Mouse (Mus musculus) forebrain, embryonic 13.5 days (tissue): ENCODE data around the gene Celf2. TPM values are rescaled to one million over a fixed set of nuclear protein-coding genes. Genes with fewer than 3 reads are reported as not detected.

Source experiments
- ATAC-seq: fragments of 200-750 bp; cut with Nextera tagmentation; 2 replicates; pipeline ENCODE4 v1.8.0; 2017
- H3K27ac ChIP-seq: fragments of 300-500 bp; sonication (generic); 2 replicates; pipeline ENCODE4 v1.5.1; 2015; ENCODE audit warnings: inconsistent platforms, mild to moderate bottlenecking, moderate library complexity
- H3K27me3 ChIP-seq: fragments of 300-500 bp; sonication (generic); 2 replicates; pipeline ENCODE4 v1.6.1; 2015; ENCODE audit warnings: mild to moderate bottlenecking, inconsistent platforms
- H3K36me3 ChIP-seq: fragments of 300-500 bp; sonication (generic); 2 replicates; pipeline ENCODE4 v1.6.1; 2015; ENCODE audit warnings: mild to moderate bottlenecking, inconsistent platforms; ENCODE audit not compliant: poor library complexity, severe bottlenecking
- H3K4me1 ChIP-seq: fragments of 300-500 bp; sonication (generic); 2 replicates; pipeline ENCODE4 v1.6.1; 2015; ENCODE audit warnings: inconsistent platforms
- H3K4me2 ChIP-seq: fragments of 300-500 bp; sonication (generic); 2 replicates; pipeline ENCODE4 v1.6.1; 2015; ENCODE audit warnings: inconsistent platforms, mild to moderate bottlenecking, moderate library complexity
- H3K4me3 ChIP-seq: fragments of 300-500 bp; sonication (generic); 2 replicates; pipeline ENCODE4 v1.5.1; 2015; ENCODE audit warnings: mild to moderate bottlenecking, inconsistent platforms
- H3K9ac ChIP-seq: fragments of 300-500 bp; sonication (generic); 2 replicates; pipeline ENCODE4 v1.6.1; 2015; ENCODE audit warnings: mild to moderate bottlenecking, inconsistent platforms
- H3K9me3 ChIP-seq: fragments of 300-500 bp; sonication (generic); replicated peaks from 2 replicates; pipeline ENCODE4 v1.6.1; 2016; ENCODE audit warnings: inconsistent platforms
- WGBS: fragments of 180-500 bp; shearing (Covaris S2); methylation state at CpG from one replicate; pipeline ENCODE4 v1.1.7; 2015; 5-methylcytosine and 5-hydroxymethylcytosine counted together
- polyA plus RNA-seq: library from polyadenylated mRNA; unstranded; fragments of >200 nt; fragmentation: Nextera tagmentation; extraction: Ambion mirVana; gene quantifications from 2 replicates; pipeline ENCODE4 v1.2.1, GENCODE M21; 2015

The Celf2 gene
- polyA plus RNA-seq, 1 experiment from 2014 or later = 226 TPM

DNA sequence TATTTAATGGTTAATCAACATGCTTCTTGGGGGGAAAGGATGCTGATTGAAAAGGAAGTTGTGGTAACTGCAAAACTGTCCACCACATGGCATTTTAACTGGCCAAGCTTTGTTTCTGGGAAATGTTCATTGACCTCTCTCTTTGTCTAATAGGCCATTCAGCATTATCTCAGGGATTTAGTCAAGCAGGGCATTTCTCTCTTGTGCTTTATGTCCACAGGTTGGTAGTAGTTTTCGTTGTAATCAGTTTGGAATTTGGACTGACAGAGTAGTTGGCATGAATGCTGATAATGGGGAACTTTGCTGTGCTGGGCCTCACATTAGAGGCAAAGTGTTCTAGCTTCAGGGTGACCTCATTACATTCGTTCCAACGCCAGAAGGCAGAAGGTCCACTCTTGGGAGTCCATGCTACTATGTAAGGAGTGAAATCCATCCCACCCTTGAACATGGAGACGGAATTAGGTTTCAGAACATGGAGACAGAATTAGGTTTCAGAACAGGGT lies 363.8 kb downstream of the Celf2 start:
- no peak overlapping the region for H3K27ac ChIP-seq
- no peaks in the 10 kb centered on the region for H3K36me3 ChIP-seq
- H3K4me2 ChIP-seq = no peak overlapping the region
- ATAC-seq = no peak
- H3K9me3 ChIP-seq = no peaks in the 10 kb centered on the region
- no peaks in the 10 kb centered on the region for H3K27me3 ChIP-seq
- no peak overlapping the region for H3K4me3 ChIP-seq
- whole genome bisulfite sequencing = 75% methylated on average over 4 of the region's 4 CpGs
- H3K9ac ChIP-seq = no peak overlapping the region
- H3K4me1 ChIP-seq = 0 out of 2 replicates have a peak, but pooled peaks cover 7% of the 10 kb centered on the region

DNA sequence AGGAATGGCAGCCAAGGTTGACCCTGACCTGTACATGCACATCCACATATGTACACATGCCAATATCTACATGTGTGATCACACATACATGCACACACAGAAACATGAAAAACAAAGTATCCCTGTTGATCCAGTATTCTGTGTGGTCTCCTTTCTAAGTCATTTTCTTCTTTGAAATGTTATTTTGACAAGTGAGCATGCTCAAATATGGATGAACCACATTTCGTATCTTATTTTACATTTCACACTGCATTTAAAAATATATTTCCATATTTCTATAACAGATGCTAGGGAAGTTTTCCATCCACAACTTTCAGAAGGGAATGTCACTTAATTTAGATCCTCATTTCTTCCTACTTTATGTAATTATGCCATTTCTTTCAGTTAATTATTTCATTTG lies 364.5 kb downstream of the Celf2 start:
- 0 out of 2 replicates have a peak, but pooled peaks cover 7% of the 10 kb centered on the region for H3K4me1 ChIP-seq
- no peaks in the 10 kb centered on the region for H3K9me3 ChIP-seq
- no peaks in the 10 kb centered on the region for H3K27me3 ChIP-seq
- peak; percentile 19; the same call in 1 of the 2 replicates for ATAC-seq
- no peak overlapping the region for H3K27ac ChIP-seq
- no peaks in the 10 kb centered on the region for H3K36me3 ChIP-seq
- H3K4me3 ChIP-seq = no peak overlapping the region
- WGBS = 85% methylated on average over 1 of the region's 1 CpGs
- H3K4me2 ChIP-seq = no peak overlapping the region
- H3K9ac ChIP-seq = no peak overlapping the region

DNA sequence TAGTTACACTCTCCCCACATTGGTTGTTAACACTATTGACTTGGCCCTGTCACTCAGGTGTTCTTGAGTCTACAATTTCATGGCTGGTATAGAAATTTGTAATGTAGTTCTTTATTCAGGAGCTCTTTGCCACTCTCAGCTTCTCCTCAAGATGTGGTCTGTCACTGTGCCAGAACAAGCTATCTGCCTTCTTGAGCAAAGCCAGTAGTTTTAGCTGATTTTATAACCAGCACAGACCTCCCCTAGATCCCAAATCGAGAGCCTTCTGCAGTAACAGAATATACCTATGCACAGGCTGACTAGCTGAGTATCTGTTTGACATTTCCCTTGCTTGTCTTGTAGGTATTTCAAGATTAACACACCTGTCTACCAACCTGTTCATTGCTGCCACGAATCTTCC lies 386.0 kb downstream of the Celf2 start:
- no peak for ATAC-seq
- no peak overlapping the region for H3K9ac ChIP-seq
- no peaks in the 10 kb centered on the region for H3K36me3 ChIP-seq
- peaks cover 6% of the 10 kb centered on the region; the same call in 1 of the 2 replicates for H3K4me1 ChIP-seq
- H3K27me3 ChIP-seq = no peaks in the 10 kb centered on the region
- 94% methylated on average over 2 of the region's 2 CpGs for WGBS
- H3K4me3 ChIP-seq = no peak overlapping the region
- no peaks in the 10 kb centered on the region for H3K9me3 ChIP-seq
- H3K27ac ChIP-seq = no peak overlapping the region
- no peak overlapping the region for H3K4me2 ChIP-seq

DNA sequence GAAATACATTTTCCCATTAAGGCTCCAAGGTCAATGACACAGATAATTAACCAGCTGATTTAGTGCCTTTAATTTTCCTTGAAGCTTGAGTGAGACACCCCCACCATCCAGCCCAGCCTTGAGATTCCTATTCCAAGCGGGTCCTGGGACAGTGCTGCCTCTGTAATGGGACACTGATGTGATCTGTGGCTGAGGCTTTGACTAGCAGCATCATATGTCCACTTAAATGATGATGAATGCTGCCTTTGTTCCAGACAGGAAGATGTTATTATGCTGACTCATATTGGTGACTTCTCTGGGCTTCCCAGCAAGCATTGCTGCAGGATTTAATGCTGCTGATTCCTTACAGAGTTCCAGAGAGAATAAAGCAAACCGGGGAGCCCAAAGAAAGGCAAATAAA lies 393.6 kb downstream of the Celf2 start:
- ATAC-seq = no peak
- no peaks in the 10 kb centered on the region for H3K9me3 ChIP-seq

DNA sequence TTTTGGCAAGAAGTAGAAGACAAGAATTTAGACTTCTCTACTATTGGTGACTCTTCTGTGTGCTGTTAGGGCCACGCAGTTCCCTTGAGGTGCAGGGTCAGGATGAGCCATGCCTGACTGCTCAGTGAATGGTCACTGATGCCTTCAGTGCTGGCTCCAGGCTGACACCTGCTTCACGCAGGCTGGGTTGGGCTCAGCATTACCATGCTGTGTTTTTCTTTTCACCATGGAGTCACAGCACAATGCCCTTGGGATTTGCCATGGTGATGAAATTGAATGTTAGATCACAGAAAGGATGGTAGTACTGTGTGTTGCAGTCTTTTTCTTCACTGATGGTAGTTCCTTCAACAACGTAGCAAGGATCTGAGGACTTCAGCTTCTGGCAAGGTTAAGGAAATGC lies 394.2 kb downstream of the Celf2 start:
- no peak overlapping the region for H3K27ac ChIP-seq
- H3K4me3 ChIP-seq = no peak overlapping the region
- peaks cover 21% of the 10 kb centered on the region for H3K4me1 ChIP-seq
- ATAC-seq = no peak
- no peaks in the 10 kb centered on the region for H3K27me3 ChIP-seq
- WGBS = 57% methylated on average over 3 of the region's 3 CpGs
- H3K36me3 ChIP-seq = no peaks in the 10 kb centered on the region
- no peak overlapping the region for H3K9ac ChIP-seq
- H3K9me3 ChIP-seq = no peaks in the 10 kb centered on the region
- no peak overlapping the region for H3K4me2 ChIP-seq

More for the DNA sequence above, 393.6 kb downstream of the Celf2 start:
- WGBS = 19% methylated on average over 2 of the region's 2 CpGs
- no peaks in the 10 kb centered on the region for H3K36me3 ChIP-seq
- H3K27me3 ChIP-seq = no peaks in the 10 kb centered on the region
- H3K4me3 ChIP-seq = no peak overlapping the region
- no peak overlapping the region for H3K4me2 ChIP-seq
- H3K27ac ChIP-seq = no peak overlapping the region
- no peak overlapping the region for H3K9ac ChIP-seq
- H3K4me1 ChIP-seq = peaks cover 21% of the 10 kb centered on the region

DNA sequence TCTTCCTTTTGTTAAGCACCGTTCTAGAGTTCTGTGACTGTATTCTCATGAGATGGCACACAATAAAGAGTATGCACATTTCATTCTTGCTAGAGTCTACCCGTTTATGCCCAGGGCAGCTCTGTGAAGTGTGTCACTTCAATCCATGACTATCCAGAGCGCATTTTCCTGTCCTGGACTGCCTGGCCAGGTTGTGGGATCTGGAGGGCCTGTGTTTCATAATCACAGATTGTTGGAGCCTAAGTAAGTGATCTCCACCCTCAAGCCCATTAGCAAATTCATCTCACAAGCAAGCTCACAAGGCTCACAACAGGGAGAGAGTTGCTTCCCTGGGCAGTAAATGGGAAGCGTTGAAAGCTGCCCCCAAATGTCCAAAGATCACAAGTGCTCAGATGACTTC lies 395.6 kb downstream of the Celf2 start:
- Histone ChIP-seq H3K9ac (no peak overlapping the region), H3K4me2 (no peak overlapping the region), H3K27me3 (no peaks in the 10 kb centered on the region), H3K4me1 (peaks cover 21% of the 10 kb centered on the region), H3K4me3 (no peak overlapping the region), H3K27ac (no peak overlapping the region), H3K9me3 (no peaks in the 10 kb centered on the region), H3K36me3 (no peaks in the 10 kb centered on the region)
- WGBS = 77% methylated on average over 4 of the region's 4 CpGs
- ATAC-seq = no peak

DNA sequence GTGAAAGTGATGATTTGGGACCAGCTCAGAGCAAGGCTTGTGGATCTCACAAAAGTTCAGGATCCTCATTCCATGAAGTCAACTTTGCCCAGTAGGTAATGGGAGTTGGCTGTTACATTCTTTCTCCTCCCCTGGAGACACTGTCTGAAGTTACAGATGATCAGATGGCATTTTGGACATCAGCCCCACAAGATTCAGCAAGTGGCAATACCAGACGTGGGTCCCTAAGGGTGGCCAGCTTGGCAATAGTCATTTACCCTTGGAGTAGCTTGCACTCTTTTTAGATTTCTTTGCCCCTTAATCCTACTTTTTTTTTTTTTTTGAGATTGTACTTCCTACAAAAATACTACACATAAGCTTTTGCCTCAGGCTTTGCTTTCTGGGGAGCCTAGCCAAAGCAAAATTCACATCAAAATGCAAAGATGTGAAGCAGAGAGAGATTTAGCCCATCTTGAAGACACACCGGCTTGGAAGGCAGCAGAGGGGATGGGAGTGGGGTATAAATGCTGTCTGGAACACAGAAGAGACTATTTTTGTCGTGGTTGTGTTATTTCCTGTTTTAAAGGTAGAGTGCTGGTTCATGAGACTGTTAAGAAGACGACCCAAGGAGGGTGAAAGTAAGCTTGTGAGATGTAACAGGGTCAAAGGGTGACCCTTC lies 397.1 kb downstream of the Celf2 start:
- Histone ChIP-seq H3K27me3 (no peaks in the 10 kb centered on the region), H3K9me3 (no peaks in the 10 kb centered on the region), H3K27ac (no peak overlapping the region), H3K4me2 (no peak overlapping the region), H3K9ac (no peak overlapping the region), H3K36me3 (no peaks in the 10 kb centered on the region), H3K4me1 (peaks cover 21% of the 10 kb centered on the region), H3K4me3 (no peak overlapping the region)
- WGBS = 75% methylated on average over 4 of the region's 4 CpGs
- ATAC-seq = no peak

DNA sequence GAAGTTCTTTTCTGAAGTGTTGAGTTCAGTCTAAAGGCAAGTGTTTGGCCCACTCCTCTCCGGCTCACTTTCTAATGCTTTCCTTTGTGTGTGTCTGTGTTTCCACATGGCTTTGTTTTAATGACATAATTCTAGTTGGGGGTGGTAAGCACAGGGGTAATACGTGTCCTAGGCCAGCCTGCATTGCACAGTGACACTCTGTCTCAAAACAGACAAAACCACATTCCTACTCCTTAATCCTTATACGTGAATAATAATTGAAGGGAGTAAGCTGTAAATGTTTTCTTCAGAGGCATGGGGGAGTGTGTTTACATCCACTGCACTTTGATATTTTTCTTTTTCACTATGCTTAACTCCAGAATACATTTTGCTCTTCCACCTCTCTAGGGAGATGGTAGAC lies 415.9 kb downstream of the Celf2 start:
- Histone ChIP-seq H3K4me2 (no peak overlapping the region), H3K4me1 (peaks cover 36% of the 10 kb centered on the region), H3K9me3 (no peaks in the 10 kb centered on the region), H3K4me3 (no peak overlapping the region), H3K9ac (no peak overlapping the region), H3K27me3 (no peaks in the 10 kb centered on the region), H3K27ac (peak overlapping the region; percentile 59), H3K36me3 (no peaks in the 10 kb centered on the region)
- 18% methylated on average over 3 of the region's 3 CpGs for WGBS
- ATAC-seq = no peak

DNA sequence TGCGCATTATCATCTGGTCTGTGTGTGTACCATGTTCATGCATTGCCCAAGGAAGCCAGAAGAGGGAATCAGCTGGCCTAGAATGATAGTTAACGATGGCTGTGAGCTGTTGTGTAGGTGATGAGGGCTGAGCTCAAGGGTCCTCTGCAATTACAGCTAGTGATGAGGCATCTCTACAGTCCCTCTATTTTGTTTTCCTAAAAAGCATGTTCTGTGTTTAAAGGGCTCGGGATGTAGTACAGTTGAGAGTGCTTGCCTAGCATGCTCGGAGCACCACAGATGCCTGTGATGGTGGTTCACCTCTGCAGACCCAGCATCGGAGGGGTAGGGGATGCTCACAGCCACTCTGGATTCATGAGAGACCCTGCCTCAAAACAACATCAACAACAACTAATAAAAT lies 416.7 kb downstream of the Celf2 start:
- H3K4me1 ChIP-seq = peaks cover 41% of the 10 kb centered on the region
- no peaks in the 10 kb centered on the region for H3K27me3 ChIP-seq
- no peak overlapping the region for H3K27ac ChIP-seq
- H3K4me3 ChIP-seq = no peak overlapping the region
- H3K9ac ChIP-seq = no peak overlapping the region
- no peak for ATAC-seq
- H3K4me2 ChIP-seq = no peak overlapping the region
- no peaks in the 10 kb centered on the region for H3K9me3 ChIP-seq
- 87% methylated on average over 5 of the region's 5 CpGs for WGBS
- H3K36me3 ChIP-seq = no peaks in the 10 kb centered on the region

DNA sequence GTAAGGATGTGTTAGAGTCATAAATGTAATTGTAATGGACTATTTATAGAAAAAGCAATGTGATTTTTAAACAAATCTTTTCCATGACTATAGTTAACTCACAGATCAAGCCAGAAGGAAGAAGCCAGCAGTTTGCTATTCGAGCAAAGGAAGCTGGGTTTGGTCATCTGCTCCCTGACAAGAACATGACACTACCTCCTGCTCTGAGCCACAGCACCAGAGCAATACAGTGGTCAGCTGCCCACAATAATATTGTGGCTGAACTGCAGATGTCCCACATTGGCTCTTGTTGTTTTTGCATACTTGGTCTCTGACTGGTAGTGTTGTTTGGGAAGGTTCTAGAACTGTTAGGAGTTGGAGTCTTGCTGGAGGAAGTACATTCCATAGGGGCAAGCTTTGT lies 418.9 kb downstream of the Celf2 start:
- peak overlapping the region; percentile 75 for H3K27ac ChIP-seq
- no peaks in the 10 kb centered on the region for H3K36me3 ChIP-seq
- ATAC-seq = no peak
- H3K27me3 ChIP-seq = no peaks in the 10 kb centered on the region
- no peak overlapping the region for H3K4me2 ChIP-seq
- 87% methylated on average over 1 of the region's 1 CpGs for WGBS
- H3K4me1 ChIP-seq = peaks cover 46% of the 10 kb centered on the region
- H3K4me3 ChIP-seq = no peak overlapping the region
- no peaks in the 10 kb centered on the region for H3K9me3 ChIP-seq
- no peak overlapping the region for H3K9ac ChIP-seq

DNA sequence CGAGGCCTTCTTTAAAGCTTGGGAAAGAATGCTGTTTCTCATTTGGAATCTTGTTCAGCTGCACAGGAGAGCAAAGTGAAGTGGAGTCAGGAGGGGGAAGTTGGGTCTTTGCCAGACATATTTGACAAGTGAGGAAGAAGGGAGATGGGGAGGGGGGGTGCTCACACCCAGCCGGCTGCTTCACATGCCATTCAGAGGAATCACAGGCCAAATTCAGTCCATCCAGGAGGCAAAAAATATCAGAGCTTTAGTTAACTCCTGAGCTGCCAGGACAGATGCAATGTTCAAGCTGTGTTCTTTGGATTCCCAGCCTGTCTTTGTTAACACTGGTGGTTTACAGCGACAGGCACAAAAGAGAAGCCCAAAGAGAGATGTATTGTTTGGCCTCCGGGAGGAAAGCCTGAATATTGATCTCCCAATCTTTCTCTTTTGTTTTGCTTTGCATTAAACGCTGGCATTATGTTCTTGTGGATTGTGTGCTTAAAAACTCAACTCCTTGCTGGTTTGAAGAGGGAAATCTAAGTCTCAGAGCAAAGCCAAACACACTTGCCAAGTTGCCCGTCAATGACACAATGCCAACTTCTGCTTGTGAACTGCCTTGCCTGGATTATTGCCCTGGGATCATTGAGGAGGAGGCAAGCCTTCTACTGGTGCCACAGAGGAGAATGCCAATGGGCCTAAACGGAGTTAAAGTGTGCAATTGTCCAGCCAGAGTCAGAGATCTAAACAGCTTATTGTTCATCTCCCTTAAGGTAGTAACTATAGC lies 420.1 kb downstream of the Celf2 start:
- Histone ChIP-seq H3K4me2 (peak overlapping the region; percentile 4; the same call in 1 of the 2 replicates), H3K4me1 (peaks cover 46% of the 10 kb centered on the region), H3K36me3 (no peaks in the 10 kb centered on the region), H3K27ac (peak overlapping the region; percentile 85), H3K4me3 (no peak overlapping the region), H3K27me3 (no peaks in the 10 kb centered on the region), H3K9me3 (no peaks in the 10 kb centered on the region), H3K9ac (no peak overlapping the region)
- peak; percentile 94 for ATAC-seq
- WGBS = 2% methylated on average over 7 of the region's 7 CpGs

DNA sequence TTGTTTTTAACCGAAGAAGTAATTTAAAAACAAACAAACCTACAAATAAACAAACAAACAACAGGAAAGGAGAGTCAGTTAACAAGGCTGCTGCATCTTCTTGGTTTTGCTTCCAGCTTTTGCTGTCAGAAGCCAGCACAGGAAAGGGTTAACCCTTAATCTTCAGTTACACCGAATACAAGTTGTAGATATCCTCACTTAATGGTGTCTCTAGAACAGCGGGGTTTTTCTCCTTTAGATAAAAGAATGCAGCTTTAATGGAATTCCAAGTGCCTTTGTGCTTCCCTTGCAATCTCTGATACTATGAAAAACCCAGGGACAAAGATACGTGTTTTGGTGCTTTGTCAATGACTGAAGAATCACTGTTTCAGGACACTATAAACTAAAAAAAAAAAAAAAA lies 420.8 kb downstream of the Celf2 start:
- Histone ChIP-seq H3K4me2 (peak overlapping the region; percentile 4; the same call in 1 of the 2 replicates), H3K9me3 (no peaks in the 10 kb centered on the region), H3K4me3 (no peak overlapping the region), H3K27me3 (no peaks in the 10 kb centered on the region), H3K9ac (no peak overlapping the region), H3K27ac (peak overlapping the region; percentile 85), H3K4me1 (peaks cover 42% of the 10 kb centered on the region), H3K36me3 (no peaks in the 10 kb centered on the region)
- WGBS = 15% methylated on average over 4 of the region's 4 CpGs
- peak; percentile 1; the same call in 1 of the 2 replicates for ATAC-seq
